Mouse (Mus musculus) heart, embryonic 15.5 days (tissue): ENCODE data around the gene Pla1a. TPM values are rescaled to one million over a fixed set of nuclear protein-coding genes. Genes with fewer than 3 reads are reported as not detected.
A peak's percentile ranks its signal among the peaks of the same experiment; 100 is the strongest.

Source experiments
- ATAC-seq: fragments of 200-750 bp; cut with Nextera tagmentation; replicated peaks from 2 replicates; pipeline ENCODE4 v1.8.0; 2017; ENCODE audit warnings: low read depth, moderate TSS enrichment; ENCODE audit not compliant: insufficient number of reproducible peaks, insufficient read depth, low FRiP score
- H3K27ac ChIP-seq: fragments of 300-500 bp; sonication (generic); 2 replicates; pipeline ENCODE4 v1.5.1; 2015; ENCODE audit warnings: mild to moderate bottlenecking, inconsistent platforms
- H3K27me3 ChIP-seq: fragments of 300-500 bp; sonication (generic); 2 replicates; pipeline ENCODE4 v1.6.1; 2015; ENCODE audit warnings: inconsistent platforms
- H3K36me3 ChIP-seq: fragments of 300-500 bp; sonication (generic); 2 replicates; pipeline ENCODE4 v1.6.1; 2015; ENCODE audit warnings: mild to moderate bottlenecking, inconsistent platforms
- H3K4me1 ChIP-seq: fragments of 300-500 bp; sonication (generic); replicated peaks from 2 replicates; pipeline ENCODE4 v1.6.1; 2015; ENCODE audit warnings: inconsistent platforms
- H3K4me2 ChIP-seq: fragments of 300-500 bp; sonication (generic); 2 replicates; pipeline ENCODE4 v1.6.1; 2015; ENCODE audit warnings: inconsistent platforms, mild to moderate bottlenecking, moderate library complexity
- H3K4me3 ChIP-seq: fragments of 300-500 bp; sonication (generic); 2 replicates; pipeline ENCODE4 v1.5.1; 2015; ENCODE audit warnings: mild to moderate bottlenecking, inconsistent platforms
- H3K9ac ChIP-seq: fragments of 300-500 bp; sonication (generic); 2 replicates; pipeline ENCODE4 v1.6.1; 2015; ENCODE audit warnings: mild to moderate bottlenecking, inconsistent platforms
- H3K9me3 ChIP-seq: fragments of 300-500 bp; sonication (generic); replicated peaks from 2 replicates; pipeline ENCODE4 v1.6.1; 2016; ENCODE audit warnings: inconsistent platforms
- WGBS: fragments of 180-500 bp; shearing (Covaris S2); methylation state at CpG from one replicate; pipeline ENCODE4 v1.1.7; 2015; ENCODE audit warnings: mixed read lengths; 5-methylcytosine and 5-hydroxymethylcytosine counted together
- polyA plus RNA-seq: library from polyadenylated mRNA; unstranded; fragments of >200 nt; fragmentation: Nextera tagmentation; extraction: Ambion mirVana; gene quantifications from 2 replicates; pipeline ENCODE4 v1.2.1, GENCODE M21; 2015

Gene Pla1a
- polyA plus RNA-seq, 1 experiment from 2014 or later = 2.8 TPM

GRCm38 (mm10) chr16:38398266-38398665 lies 34.7 kb downstream of the Pla1a start:
- Histone ChIP-seq H3K27me3 (no peaks in the 10 kb centered on the region), H3K9me3 (no peaks in the 10 kb centered on the region), H3K4me1 (peaks cover 27% of the 10 kb centered on the region), H3K36me3 (no peaks in the 10 kb centered on the region), H3K9ac (no peak overlapping the region), H3K4me2 (no peak overlapping the region), H3K4me3 (no peak overlapping the region), H3K27ac (no peak overlapping the region)
- ATAC-seq = no peak
- 89% methylated on average over 6 of the region's 6 CpGs for WGBS

GRCm38 (mm10) chr16:38396155-38396554 lies 36.8 kb downstream of the Pla1a start:
- no peaks in the 10 kb centered on the region for H3K9me3 ChIP-seq
- no peaks in the 10 kb centered on the region for H3K36me3 ChIP-seq
- ATAC-seq = no peak
- peak overlapping the region; percentile 8; the same call in 1 of the 2 replicates for H3K9ac ChIP-seq
- peak overlapping the region; percentile 48 for H3K4me2 ChIP-seq
- peak overlapping the region; percentile 48 for H3K27ac ChIP-seq
- no peaks in the 10 kb centered on the region for H3K27me3 ChIP-seq
- H3K4me3 ChIP-seq = 0 out of 2 replicates have a peak overlapping the region, but pooled peaks have one; percentile 2
- peaks cover 33% of the 10 kb centered on the region for H3K4me1 ChIP-seq
- WGBS = 25% methylated on average over 13 of the region's 13 CpGs

DNA sequence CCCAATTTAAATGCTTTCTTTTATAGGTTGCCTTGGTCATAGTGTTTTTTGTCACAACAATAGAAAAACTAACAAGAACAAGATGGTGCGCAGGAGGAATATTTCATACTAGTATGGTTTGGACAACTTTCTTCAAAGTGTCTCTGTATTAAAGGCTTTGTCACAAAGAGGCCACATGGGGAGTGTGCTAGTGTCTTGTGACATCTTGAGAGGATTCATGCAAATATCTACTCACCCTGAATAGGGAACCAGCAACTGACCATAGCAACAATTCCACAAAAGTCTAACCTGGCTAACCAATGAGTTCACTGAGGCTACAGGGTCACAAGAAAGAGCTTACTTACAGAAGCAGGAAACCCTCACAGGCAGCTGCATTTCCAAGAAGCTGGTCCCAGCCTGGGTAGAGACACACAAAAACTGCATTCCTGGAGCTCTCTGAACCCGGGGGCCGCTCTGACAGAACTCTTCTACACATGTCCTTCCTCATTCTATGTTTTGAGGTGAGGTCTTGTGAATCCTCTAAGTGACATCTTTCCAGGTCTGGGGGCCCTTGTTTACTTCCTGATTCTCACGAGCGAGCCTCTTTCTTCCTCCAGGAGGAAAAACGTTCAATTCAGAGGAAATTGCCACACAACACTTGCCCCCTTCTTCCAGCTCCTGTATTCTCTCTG lies 37.8 kb downstream of the Pla1a start:
- H3K27me3 ChIP-seq = no peaks in the 10 kb centered on the region
- H3K36me3 ChIP-seq = no peaks in the 10 kb centered on the region
- no peak overlapping the region for H3K4me2 ChIP-seq
- 53% methylated on average over 6 of the region's 6 CpGs for WGBS
- no peak overlapping the region for H3K4me3 ChIP-seq
- no peak overlapping the region for H3K9ac ChIP-seq
- peaks cover 31% of the 10 kb centered on the region for H3K4me1 ChIP-seq
- H3K27ac ChIP-seq = 0 out of 2 replicates have a peak overlapping the region, but pooled peaks have one; percentile 31
- no peak for ATAC-seq
- H3K9me3 ChIP-seq = no peaks in the 10 kb centered on the region

- H3K27ac ChIP-seq = 0 out of 2 replicates have a peak overlapping the region, but pooled peaks have one; percentile 31
Measured at GRCm38 (mm10) chr16:38394191-38394618, 38.7 kb downstream of the Pla1a start.

DNA sequence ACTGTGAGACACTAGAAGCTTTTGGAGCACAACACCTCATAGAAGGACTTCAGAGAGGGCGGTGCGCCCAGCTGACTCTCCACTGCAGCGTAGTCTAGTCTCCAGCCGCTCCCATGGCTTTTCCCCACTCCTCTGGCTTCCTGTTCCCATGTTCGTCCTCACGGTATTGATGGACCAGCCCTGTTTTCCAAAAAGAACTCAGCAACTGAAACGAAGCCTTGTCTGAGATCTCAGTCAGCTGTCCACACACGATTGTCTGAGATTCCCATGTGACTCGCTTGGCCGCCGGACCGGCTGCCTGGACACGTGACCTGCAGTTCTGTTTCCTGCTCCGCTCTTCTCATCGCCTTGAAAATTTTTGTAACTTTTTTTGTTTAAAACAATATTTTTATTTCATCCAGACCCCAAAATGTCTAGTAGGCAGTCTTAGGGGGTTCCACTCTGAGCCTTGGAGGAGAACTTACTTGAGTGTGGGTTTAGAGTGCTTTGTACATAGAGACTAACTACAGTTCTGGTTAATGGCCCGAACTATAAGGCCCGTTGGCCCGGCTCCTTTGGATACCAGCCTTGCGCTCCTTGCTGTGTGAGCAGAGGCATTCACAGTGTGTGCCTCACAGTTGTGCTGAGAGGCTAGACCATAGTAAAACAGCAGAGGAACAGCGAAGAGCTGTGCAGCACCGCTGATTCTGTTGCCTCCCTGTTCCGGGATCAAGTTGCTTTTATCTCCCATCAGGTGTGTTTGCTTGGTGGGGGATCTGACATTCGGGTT lies 40.6 kb downstream of the Pla1a start:
- Histone ChIP-seq H3K9ac (no peak overlapping the region), H3K9me3 (no peaks in the 10 kb centered on the region), H3K4me1 (peaks cover 21% of the 10 kb centered on the region), H3K27me3 (no peaks in the 10 kb centered on the region), H3K36me3 (no peaks in the 10 kb centered on the region), H3K4me3 (peak overlapping the region; percentile 24), H3K4me2 (peak overlapping the region; percentile 49), H3K27ac (peak overlapping the region; percentile 58)
- peak; percentile 54; the same call in 1 of the 2 replicates for ATAC-seq
- WGBS = 62% methylated on average over 23 of the region's 23 CpGs

More at GRCm38 (mm10) chr16:38394191-38394618, 38.7 kb downstream of the Pla1a start:
- H3K4me2 ChIP-seq = no peak overlapping the region
- no peak overlapping the region for H3K9ac ChIP-seq
- H3K27me3 ChIP-seq = no peaks in the 10 kb centered on the region
- no peaks in the 10 kb centered on the region for H3K36me3 ChIP-seq
- no peak for ATAC-seq
- H3K4me1 ChIP-seq = peaks cover 21% of the 10 kb centered on the region
- no peak overlapping the region for H3K4me3 ChIP-seq
- no peaks in the 10 kb centered on the region for H3K9me3 ChIP-seq
- 72% methylated on average over 8 of the region's 8 CpGs for WGBS

DNA sequence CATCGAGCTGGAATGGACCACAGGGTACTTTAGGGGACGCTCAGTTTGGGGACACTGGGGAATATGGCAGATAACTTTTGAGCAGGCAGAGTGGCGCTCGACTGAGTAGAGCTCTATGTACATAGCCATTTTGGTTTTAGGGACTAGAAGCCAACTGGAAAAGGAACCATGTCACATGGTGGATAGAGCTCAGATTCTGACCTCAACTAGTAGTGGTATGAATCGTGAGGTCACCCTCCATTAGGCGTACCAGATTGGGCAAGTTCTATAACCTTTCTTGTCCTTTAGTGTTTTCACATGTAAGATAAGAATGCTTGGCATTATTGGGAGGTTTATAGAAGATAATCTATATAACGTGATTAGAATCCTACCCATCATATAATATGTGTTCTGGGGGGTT lies 42.6 kb downstream of the Pla1a start:
- WGBS = 86% methylated on average over 7 of the region's 7 CpGs
- Histone ChIP-seq H3K9me3 (no peaks in the 10 kb centered on the region), H3K27ac (no peak overlapping the region), H3K36me3 (no peaks in the 10 kb centered on the region), H3K9ac (no peak overlapping the region), H3K4me2 (no peak overlapping the region), H3K27me3 (no peaks in the 10 kb centered on the region), H3K4me1 (peaks cover 8% of the 10 kb centered on the region), H3K4me3 (no peak overlapping the region)
- ATAC-seq = no peak

DNA sequence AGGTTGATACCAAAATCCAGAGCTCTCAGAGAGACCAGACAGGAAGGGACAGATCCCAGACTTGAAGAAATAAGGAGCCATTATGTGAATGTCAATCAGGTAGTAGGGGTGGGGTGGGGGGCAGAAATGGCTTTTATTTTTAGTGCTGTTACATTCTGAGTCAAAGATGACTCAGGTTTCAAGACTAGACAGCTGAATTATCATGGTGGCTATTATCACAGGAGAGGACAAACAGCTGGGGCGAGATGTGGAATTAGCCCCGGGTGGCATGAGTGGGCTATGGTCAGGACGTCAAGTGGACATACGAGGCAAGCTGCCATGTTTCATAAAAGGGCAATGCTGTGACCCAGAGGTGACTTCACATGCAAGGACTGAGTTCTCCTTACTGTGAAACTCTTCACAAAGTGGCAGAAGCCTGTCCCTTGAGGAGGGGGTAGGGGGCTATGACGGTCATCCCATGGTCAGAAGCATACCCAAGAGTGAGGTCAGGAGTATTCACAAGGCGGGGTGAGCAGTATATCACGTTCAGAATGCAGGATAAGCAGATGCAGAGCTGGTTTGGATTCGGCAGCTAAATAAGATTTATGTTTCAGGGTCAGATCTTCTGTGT lies 43.6 kb downstream of the Pla1a start:
- WGBS = 73% methylated on average over 8 of the region's 8 CpGs
- Histone ChIP-seq H3K4me2 (no peak overlapping the region), H3K27ac (no peak overlapping the region), H3K36me3 (no peaks in the 10 kb centered on the region), H3K9me3 (no peaks in the 10 kb centered on the region), H3K4me1 (peaks cover 6% of the 10 kb centered on the region), H3K4me3 (no peak overlapping the region), H3K27me3 (no peaks in the 10 kb centered on the region), H3K9ac (no peak overlapping the region)
- no peak for ATAC-seq

GRCm38 (mm10) chr16:38388757-38389156 lies 44.2 kb downstream of the Pla1a start:
- Histone ChIP-seq H3K27me3 (no peaks in the 10 kb centered on the region), H3K4me2 (no peak overlapping the region), H3K27ac (no peak overlapping the region), H3K4me1 (peaks cover 6% of the 10 kb centered on the region), H3K9ac (no peak overlapping the region), H3K9me3 (no peaks in the 10 kb centered on the region), H3K36me3 (no peaks in the 10 kb centered on the region), H3K4me3 (no peak overlapping the region)
- WGBS = 69% methylated on average over 6 of the region's 6 CpGs
- ATAC-seq = no peak

DNA sequence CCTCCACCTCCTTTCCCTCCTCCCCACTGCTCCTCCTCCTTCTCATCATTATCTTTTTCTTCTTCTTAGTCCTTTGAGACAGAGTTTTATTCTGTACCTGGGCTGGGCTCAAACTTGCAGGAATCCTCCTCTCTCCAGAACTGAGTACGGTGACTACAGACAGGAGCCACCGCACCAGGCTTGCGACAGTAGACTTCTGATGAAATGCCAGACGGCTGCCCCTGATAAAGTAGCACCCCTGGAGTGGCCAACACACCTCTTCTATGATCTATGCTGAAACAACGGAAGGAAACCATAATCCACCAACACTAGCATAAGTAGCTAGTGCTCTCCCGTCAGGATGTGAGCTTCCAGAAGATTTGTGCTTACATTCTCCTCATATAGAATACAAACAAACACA lies 45.6 kb downstream of the Pla1a start:
- H3K27me3 ChIP-seq = no peaks in the 10 kb centered on the region
- no peak overlapping the region for H3K4me2 ChIP-seq
- ATAC-seq = no peak
- 82% methylated on average over 6 of the region's 6 CpGs for WGBS
- H3K9me3 ChIP-seq = no peaks in the 10 kb centered on the region
- H3K4me1 ChIP-seq = peaks cover 4% of the 10 kb centered on the region
- no peak overlapping the region for H3K4me3 ChIP-seq
- no peak overlapping the region for H3K27ac ChIP-seq
- no peaks in the 10 kb centered on the region for H3K36me3 ChIP-seq
- no peak overlapping the region for H3K9ac ChIP-seq

GRCm38 (mm10) chr16:38385700-38386099 lies 47.2 kb downstream of the Pla1a start:
- H3K4me1 ChIP-seq = no peaks in the 10 kb centered on the region
- WGBS = 91% methylated on average over 4 of the region's 4 CpGs
- no peak for ATAC-seq

GRCm38 (mm10) chr16:38385184-38385634 lies 47.7 kb downstream of the Pla1a start:
- no peaks in the 10 kb centered on the region for H3K4me1 ChIP-seq
- no peak overlapping the region for H3K4me3 ChIP-seq
- H3K9ac ChIP-seq = no peak overlapping the region
- H3K9me3 ChIP-seq = no peaks in the 10 kb centered on the region
- H3K27ac ChIP-seq = no peak overlapping the region
- whole genome bisulfite sequencing = 79% methylated on average over 6 of the region's 6 CpGs
- H3K36me3 ChIP-seq = no peaks in the 10 kb centered on the region
- no peaks in the 10 kb centered on the region for H3K27me3 ChIP-seq
- no peak for ATAC-seq
- no peak overlapping the region for H3K4me2 ChIP-seq

More at GRCm38 (mm10) chr16:38385700-38386099, 47.2 kb downstream of the Pla1a start:
- H3K27me3 ChIP-seq = no peaks in the 10 kb centered on the region
- no peak overlapping the region for H3K27ac ChIP-seq
- H3K9me3 ChIP-seq = no peaks in the 10 kb centered on the region
- H3K36me3 ChIP-seq = no peaks in the 10 kb centered on the region
- H3K4me2 ChIP-seq = no peak overlapping the region
- no peak overlapping the region for H3K4me3 ChIP-seq
- no peak overlapping the region for H3K9ac ChIP-seq
